Mouse (Mus musculus) cerebellum, adult 2 months (tissue): ENCODE measurements around the gene Doxl2.

Experiments
- CTCF ChIP-seq: fragments of 200-500 bp; IDR thresholded peaks from 2 replicates; pipeline ENCODE4 v1.5.1; 2011; ENCODE audit warnings: low read depth, mild to moderate bottlenecking, control low read depth, low read length, moderate library complexity, borderline replicate concordance; ENCODE audit not compliant: insufficient read depth
- POLR2A ChIP-seq: fragments of 200-500 bp; IDR thresholded peaks from 2 replicates; pipeline ENCODE4 v1.6.1; 2011; ENCODE audit warnings: low read length, control low read depth, borderline replicate concordance; ENCODE audit not compliant: insufficient read depth

DNA sequence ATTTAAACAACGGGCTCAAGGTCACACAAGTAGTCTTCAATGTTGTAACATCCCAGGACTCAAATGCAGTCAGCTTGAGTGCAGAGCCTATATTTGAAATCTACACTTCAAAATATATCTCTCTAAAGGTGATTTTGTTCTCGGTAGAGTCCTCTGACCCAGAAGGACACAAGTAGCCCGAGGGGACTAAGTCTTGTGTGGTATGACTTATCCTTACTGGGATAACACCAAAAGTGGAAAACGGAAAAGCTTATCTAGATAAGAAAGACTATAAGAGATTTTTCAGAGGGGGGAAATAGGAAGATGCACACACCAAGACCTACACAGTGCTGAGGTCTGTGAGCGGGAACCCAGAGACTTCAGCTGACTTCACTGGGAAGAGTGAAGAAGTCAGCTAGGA lies 45.2 kb upstream of the Doxl2 start, which contains the start of gene 1600015I10Rik:
- TF ChIP-seq CTCF: no peak
- no peak for TF ChIP-seq POLR2A
